Mouse (Mus musculus): ENCODE measurements around the gene Spint2.
"Not testable (repeated sequence)": the region's sequence is repeated elsewhere in the genome, so short reads cannot be mapped to it uniquely, and the experiment has no call there.

The Spint2 gene

GRCm38 (mm10) chr7:29211415-29212198 is 70.1 kb downstream of the Spint2 start:
- intact Hi-C loops (cut with DNase I) = no loop called here

- intact Hi-C loops (cut with DNase I) = not testable (repeated sequence)
These were observed 70.7 kb downstream of the Spint2 start for GRCm38 (mm10) chr7:29211013-29211412.
